Mouse (Mus musculus): ENCODE measurements at regions not wholly inside any gene's neighbourhood (a gene's known extent, or its start where the extent isn't known, plus 50 kb on each side); places are given as distances from the start of the nearest gene placed in this dataset.
A peak's percentile ranks its signal among the peaks of the same experiment; 100 is the strongest.

GRCm38 (mm10) chr16:95647854-95648253, 54.0 kb upstream of the Ets2 start:
- DNase-seq, result peak; percentile 85

- DNase-seq, result no peak
These were observed 56.6 kb upstream of the Erg start for GRCm38 (mm10) chr16:95642784-95643590.

GRCm38 (mm10) chr16:95640670-95641069, 54.3 kb upstream of the Erg start:
- DNase-seq, result no peak

- DNase-seq, result no peak
These were observed 53.3 kb upstream of the Erg start for GRCm38 (mm10) chr16:95639677-95640076.

GRCm38 (mm10) chr16:95637850-95638249, 51.5 kb upstream of the Erg start:
- no peak for DNase-seq

GRCm38 (mm10) chr16:95636615-95637014, 50.2 kb upstream of the Erg start:
- DNase-seq, result no peak

Measured in gastrocnemius, postnatal 10 days (tissue).